Mouse (Mus musculus) A20 (cell line): Measurements from ENCODE around the gene Hmgcl.

Experiments used
- DNase-seq: peaks from one replicate; pipeline ENCODE4 v3.0.0-alpha.2; 2011; ENCODE audit warnings: low read depth, low spot score

Hmgcl gene

DNA sequence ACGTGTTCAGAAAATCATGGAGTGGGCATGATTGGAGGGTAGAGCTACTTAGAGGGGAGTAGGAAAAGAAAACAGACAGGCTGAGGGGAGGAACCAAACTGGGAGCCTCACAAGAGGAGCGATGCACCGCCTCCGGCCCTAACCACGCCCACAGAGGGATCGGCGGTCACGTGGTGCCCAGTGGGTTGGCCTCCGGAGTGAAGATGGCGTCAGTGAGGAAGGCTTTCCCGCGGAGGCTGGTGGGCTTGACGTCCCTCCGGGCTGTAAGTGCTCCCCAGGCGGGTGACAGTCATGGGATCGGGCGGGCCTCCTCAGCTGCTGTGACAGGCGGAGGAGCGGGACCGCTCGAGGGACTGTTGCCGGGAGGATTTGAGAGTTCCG, at the start of gene Hmgcl:
Gene Hmgcl (plus strand): TSS at position 171 of the 381 bp plus-strand sequence.
- peak; percentile 92 for DNase-seq

DNA sequence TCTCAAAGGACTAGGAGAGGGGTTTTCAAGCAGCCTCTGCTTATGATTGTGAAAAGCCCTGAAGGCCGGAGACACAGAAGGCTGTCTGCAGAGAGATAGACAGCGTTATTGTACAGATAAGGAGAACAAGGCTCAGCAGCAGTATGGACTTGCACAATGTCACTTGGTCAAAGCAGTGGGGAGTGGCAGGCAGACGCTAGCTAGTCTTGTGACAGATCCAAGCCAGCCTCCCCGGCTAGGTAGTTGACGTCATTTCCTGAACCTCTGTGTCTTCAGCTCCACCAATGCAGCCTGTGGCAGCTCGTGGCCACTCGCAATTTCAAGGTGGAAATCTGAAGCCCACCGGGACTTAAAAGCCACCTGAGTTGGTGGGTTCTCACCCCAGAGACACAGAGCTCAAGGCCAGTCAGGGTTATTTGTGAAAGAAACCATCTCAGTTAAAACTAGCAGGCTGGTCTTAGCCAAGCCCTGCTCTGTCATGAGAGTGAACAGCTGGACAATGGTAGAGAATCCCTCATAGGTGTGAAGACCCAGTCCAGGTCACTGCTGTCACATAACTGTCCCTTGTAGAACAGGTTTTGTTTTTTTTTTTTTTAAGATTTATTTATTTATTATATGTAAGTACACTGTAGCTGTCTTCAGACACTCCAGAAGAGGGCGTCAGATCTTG, 47.7 kb upstream of the Hmgcl start:
- DNase-seq = peak; percentile 82

DNA sequence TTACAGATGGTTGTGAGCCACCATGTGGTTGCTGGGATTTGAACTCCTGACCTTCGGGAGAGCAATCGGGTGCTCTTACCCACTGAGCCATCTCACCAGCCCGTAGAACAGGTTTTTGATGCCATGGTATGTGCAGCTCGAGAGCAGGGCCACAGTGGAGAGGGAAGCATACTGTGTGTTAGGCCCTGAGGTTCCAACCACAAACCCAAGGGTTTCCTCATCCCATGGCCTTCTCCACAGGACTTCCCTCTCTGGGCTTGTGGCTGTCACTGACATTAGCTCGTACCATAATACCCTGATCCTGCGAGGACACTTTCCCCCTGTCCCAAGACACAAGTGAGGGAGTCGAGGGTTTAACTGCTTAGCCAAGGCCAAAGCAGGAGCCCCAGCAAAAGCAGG, 47.2 kb upstream of the Hmgcl start:
- no peak for DNase-seq

DNA sequence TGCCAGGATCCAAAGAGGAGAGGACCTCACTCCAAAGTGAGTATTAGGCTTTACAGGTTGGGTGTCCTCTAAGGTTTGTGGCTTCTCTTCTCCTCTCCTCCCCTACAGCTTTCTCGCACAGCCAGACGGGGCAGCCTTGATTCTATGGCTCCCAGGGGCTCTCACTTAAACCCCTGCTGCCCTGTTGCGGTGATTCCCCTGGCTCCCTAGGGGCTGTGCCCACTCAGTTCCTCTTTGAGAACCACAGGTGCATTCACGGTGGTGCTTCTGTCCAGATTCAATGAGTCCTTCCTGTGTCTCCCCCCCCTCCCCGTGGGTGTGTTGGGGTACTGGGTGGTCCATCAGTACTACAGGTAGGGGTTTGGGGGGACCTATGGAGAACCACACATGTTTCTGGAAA, 46.2 kb upstream of the Hmgcl start:
- DNase-seq = peak; percentile 85

DNA sequence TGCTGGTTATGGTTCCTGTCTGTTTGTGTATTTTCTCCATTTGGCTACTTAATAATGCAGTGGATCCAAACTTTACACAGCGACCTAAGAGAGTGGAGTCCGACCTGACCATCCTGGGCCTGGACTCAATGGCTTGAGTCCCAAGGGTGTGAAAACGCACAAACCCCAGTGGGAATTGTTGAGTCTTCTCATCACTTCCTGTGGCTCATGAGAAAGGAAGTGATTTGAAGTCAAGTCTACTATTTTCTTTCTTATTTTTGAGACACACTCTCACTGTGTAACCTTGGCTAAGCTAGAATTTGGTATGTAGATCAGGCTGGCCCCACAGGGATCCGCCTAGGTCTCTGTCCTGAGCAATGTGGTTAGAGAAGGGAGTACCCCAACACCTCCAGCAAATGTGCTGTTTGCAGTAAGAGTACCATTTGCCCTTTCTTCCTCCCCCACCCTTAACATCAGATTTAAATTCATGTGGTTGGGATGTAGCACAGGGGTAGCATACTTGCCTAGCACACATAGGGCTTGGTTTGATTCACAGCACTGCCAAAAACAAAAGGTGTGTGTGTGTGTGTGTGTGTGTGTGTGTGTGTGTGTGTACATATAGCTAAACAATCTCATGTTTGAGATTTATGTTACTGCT, 43.5 kb upstream of the Hmgcl start:
- no peak for DNase-seq

DNA sequence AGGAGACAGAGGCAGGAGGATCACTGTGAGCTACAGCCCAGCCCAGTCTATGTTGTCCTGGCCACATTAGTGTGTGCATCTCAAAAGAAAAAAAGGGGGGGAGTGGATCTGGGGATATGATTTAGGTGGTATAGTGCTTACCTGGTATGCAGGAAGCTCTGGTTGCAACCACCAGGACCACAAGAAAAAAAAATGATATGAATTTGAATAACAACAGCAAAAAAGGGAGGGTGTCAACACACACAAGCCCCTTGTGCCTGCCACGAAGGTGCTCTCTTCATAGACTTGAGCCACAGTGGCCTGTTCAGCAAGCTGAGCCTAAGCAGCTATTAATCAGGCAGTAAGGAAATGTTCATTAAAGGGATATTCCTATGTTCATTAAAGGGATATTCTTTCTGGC, 41.4 kb upstream of the Hmgcl start:
- DNase-seq = no peak

DNA sequence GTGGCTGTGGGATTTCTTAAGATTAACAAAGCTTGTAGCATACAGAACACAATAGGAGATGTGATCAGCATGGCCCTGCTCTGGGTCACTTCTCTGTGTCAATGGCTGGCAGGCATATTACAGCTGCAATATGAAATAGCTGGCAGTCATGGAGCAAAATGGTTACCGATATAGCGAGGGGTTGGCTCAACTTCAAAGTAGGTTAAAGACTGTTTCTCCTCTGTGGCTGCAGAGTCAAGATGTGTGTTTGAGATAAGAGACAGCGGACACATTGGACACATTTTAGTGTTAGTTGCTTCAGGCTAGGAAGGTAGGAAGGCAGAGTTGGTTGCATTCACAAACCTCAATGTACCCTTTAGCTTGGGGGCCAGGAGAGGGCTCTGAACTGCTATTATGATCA, 39.6 kb upstream of the Hmgcl start:
- no peak for DNase-seq

DNA sequence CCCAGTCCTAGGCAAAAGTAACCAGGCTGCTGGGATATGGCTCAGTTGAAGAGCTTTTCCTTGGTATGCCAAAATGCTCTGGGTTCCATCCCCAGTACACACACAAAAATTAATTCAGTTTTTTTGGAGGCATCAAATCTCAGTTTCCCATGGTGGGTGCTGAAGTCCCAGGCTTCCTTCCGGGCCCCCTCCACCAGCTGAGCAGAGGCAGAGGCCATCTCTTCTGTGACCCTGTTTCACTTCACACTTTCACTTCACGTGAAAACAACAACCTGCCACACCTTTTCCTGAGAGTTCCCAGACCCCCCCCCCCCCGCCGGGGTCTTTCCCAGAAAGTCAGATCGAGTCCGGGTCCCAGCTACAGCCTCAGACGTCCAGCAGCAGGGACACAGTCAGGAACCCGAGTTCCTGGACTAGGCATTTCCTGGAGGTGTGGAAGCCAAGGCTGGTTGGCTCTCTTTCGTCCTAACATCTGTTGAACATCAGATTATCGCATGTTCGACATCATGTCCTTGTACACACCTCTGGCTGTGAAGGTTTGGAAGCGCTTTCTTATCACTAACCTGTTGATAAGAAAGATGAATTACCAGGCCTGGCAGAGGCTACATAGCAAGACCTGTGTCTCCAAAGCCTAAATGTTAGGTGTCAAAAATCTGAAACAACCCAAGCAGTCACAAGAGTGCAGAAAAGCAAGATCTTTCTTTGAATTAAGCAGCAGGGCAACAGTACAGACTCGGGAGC, 36.8 kb upstream of the Hmgcl start:
- DNase-seq = no peak

DNA sequence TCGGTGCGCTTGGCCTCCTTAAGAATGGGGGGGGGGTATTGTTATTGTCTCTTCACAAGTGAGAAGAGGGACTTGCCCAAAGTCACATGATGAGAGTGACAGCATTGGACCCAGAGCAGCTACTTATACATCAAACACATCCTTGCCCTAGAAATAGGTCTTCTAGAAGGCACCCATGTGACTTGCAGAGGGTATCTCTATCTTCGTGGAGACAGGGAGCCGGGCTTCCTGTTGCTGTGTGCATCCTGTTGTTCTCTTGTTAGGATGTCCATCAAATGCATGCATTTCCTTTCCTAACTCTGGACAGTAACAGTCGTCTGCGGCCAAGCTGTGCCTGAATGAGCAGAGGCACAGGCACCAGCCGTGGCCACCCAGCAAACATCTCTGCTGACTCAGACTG, 34.7 kb upstream of the Hmgcl start:
- DNase-seq = no peak

DNA sequence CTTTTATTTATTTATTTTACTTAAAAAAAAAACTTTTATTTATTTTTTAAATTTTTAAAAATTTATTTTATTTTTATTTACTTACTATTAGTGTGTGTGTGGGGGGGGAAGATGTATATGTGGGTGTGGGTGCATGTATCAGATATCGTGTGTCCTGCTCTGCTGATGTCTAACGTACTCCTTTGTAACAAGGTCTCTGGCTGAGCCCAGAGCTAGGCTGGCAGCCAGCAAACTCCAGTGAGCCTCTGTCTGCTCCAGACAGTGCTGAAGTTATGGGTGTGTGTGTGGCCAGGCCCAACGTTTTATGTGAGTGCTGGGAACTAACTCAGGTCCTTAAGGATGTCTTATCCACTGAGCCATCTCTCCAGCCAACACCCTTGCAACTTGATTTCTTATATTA, 34.1 kb upstream of the Hmgcl start:
- DNase-seq = no peak

DNA sequence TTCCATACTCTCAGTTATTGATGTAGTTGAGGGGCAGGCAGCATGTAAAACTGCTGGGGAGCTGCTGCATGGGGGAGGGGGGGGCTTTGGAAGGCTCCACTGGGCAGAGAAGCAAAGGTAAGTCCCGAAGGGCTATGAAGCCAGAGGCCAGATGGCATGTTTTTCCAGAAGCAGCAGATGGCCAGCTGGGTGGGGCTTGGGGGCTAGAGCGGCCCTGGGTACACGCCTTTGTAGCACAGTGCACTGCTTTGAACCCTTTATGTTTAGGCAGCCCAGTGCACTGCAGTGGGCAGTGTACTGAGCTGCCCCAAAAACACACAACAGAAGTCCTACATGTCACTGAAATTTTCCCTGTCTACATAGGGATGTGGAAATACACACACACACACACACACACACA, 33.4 kb upstream of the Hmgcl start:
- DNase-seq = no peak

DNA sequence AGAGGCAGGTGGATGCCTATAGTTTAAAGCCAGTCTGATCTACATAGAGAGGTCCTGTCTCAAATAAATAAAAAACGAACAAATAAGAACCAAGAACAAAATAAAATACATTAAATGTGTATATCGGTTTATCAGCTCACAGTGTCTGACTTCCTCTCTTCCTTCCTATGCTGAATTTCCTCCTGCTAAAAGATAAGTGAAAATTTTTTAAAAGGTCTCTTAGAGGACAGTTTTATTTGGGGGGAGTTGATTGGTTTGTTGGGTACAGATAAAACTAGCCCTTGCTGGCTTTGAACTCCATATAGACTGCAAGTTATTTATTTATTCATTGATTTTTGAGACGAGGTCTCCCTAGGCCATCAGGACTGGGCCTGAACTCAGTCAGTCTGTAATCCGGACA, 32.8 kb upstream of the Hmgcl start:
- no peak for DNase-seq

DNA sequence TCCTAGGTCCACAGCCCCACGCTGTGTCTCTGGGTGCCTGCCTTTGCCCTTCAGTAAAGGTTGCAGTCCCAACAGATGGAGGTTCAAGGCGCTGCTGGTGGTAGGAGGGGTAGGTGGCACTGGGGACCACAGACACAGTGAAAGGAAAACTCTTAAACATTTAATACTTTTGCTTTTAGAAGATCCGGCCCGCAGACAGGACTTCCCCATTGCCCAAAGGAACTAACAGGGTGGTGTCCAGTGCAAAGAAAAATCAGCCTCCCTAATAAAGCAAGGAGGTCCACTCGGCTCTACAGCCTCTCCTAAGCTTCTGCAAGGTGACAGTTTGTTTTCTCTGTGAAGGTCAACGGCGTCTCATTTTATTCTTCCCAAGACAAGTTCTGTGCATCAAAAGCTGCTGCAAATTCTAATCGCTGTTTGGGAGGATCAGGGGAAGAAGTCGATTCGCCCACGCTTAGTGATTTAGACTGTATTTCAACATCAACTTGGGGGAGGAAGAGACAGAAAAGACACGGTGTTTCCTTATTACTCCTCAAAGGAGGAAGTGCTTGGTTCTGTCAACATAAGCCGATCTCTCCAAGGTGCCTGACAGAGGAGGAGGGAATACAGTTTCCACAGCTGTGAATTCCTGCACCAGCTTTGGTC, 27.5 kb upstream of the Hmgcl start:
- peak; percentile 68 for DNase-seq

DNA sequence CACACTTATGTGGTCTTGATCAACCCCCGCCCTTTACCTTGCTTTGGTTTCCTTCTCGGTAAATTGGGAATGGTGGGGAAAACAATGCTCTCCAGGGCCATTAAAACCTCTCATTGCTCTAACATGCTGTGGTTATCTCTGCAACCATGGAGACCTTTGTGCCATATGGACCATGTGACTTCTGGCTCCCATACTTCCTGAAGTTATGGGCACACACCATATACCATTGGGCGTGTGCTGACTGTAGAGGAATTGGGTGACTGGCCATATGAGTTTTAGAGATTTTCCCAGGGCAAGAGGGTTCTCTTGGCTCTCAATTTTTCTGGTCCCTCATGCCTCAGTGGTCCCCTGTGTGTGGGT, 27.0 kb upstream of the Hmgcl start:
- no peak for DNase-seq

DNA sequence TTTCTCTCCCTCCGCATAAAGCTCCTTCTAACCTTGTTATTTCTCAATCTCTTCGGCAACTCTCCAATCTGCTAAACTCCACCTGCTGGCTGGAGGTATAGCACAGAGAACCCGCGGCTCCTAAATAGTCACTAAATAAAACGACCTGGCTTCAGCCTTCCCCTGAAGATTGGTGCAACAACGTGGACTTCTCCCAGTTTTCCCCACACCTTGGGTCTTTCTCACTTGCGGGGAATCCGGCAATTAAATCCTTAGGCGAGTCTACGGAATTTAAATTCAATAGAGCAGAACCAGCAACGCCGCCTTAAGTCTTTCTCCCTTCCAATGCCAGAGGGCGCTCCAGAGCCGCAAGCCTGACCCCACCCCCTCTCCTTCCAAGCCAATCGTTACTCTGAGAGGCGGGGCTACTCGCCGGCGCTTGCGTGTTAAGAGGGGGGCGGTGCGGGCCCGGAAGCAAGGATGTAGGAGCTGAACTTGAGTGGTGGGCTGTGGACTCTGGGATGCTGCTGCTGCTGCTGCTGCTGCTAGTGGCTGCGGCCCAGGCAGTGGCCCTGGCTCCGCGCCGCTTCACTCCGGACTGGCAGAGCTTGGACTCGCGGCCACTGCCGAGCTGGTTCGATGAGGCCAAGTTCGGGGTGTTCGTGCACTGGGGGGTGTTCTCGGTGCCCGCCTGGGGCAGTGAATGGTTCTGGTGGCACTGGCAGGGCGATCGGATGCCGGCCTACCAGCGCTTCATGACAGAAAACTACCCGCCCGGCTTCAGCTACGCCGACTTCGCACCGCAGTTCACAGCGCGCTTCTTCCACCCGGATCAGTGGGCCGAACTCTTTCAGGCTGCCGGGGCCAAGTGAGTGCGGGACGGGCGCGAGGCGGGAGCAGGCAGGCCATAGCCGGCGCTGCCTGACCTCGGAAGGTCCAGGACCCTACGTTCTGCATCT, 25.7 kb upstream of the Hmgcl start, which contains the start of gene Fuca1:
Gene Fuca1 (plus strand): TSS at position 432 of the 938 bp plus-strand sequence.
- peak; percentile 98 for DNase-seq

DNA sequence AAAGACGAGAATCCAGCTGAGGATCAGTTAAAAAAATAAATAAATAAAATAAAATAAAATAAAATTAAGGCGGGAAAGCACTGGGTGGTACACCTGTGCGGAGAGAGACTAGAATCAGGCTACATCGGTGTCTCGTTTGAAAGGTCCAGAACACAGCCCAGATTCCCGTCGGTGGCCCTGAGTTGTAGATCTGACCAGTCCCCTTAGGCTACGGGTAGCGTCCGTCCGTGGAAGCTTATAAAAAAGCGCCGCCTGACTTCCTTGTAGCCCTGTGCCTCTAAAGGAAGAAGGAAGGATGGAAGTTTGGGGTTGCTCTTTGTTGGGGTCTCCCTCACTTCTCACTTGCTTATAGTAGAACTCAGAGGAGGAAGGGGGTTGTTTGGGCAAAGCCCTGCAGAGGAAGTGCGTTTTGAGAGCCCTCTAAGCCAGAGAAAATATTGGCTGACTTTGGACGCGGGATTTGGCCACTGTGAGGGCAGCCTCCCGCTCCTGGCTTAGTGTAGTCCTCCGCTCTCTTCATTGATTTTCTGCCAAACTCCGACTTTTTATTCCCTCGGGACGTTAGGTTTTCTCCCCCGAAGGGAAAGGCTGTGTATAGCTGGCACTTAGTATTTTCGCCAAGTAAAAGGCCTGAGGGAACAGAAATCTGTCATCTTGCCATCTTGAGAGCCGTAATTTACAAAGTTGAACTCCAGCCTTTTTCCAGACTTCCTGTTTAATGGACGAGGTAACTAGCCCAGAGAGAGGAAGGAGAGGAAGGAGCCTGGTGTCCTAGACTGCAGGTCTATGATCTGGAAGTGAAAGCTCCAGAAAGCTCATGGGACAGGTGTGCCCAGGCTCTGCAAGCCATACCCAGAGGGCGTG, 24.8 kb upstream of the Hmgcl start:
- peak; percentile 63 for DNase-seq

DNA sequence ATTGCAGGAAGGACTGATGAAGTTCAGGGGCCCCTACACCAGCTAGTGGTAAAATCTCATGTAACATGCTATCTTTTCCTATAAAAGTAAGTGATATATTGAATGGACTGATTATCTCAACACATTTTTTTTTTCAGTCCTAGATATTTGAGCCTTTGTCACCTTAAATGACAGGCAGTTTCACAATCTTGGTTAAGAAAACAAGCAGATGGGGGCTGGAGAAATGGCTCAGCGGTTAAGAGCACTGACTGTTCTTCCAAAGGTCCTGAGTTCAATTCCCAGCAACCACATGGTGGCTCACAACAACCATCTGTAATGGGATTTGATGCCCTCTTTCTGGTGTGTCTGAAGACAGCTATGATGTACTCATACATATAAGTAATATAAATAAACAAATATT, 24.1 kb upstream of the Hmgcl start:
- DNase-seq = no peak

DNA sequence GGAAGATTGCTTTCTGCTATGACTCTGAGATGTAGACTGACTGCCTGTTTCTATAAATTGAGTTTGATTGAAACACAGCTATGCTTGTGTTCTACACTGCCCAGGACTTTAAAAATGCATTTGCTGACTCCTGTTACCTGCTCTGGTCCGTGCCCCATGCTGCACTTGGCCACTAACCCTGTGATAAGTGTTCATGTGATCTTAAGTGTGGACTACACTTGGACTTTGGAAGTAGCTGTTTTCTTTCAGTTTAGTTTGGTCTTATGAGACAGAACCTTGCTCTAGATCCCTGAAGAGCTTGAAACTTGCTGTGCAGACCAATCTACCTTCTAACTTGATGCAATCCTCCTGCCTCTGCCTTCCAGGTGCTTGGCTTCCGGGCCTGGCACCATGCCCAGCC, 21.8 kb upstream of the Hmgcl start:
- no peak for DNase-seq

DNA sequence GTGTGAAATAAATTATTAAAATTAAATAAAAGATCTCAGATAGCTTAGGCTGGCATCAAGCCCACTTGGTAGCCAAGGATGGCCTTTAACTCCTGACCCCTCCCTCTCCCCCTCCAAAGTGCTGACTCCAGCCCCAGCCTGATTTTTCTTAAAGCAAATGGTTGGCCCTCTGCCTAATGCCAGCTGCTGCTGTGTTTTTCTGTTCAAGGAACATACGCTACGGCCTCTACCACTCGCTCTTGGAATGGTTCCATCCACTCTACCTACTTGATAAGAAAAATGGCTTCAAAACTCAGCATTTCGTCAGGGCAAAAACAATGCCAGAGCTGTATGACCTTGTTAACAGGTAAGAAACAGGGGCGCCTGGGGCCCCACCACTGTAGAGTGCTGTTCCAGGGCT, 20.9 kb upstream of the Hmgcl start:
- DNase-seq = no peak

DNA sequence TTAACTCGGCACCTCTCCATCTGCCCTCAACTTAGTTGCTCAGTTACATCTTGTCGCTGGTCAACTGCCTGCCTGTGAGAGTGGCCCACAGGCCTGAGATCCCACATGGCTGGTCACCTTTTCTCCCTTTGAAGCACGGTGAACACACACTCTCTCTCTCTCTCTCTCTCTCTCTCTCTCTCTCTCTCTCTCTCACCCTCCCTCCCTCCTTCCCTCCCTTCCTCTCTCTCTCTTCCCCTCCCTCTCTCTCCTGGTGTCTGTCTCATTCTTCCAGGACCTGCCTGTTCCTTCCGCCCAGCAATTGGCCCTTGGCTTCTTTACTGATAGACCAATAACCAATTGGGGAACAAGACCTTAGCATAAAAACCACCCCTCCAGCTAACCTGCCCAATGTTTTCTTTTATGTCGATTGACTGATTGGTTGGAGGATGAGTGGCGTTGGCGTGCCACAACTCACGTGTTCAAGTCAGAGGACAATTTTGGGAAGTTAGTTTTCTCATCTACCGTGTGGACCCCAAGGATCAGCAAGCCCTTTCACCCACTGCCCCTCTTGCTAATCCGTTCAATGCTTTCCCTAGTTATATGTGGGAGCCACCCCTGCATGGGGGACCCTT, 19.9 kb upstream of the Hmgcl start:
- no peak for DNase-seq
